ENCODE assay signal across 33 mouse cellular contexts in genomic region chr8:114978206-114978960, GRCm38 (mm10).
DNase-seq lines count a peak whose midpoint lies in the region; ATAC-seq and TF ChIP-seq lines count a peak whose summit lies in the region.
"Had no signal": no experiment of that assay in that cellular context is flagged by ENCODE, and none has a peak within 500 bp of the region (broad histone marks: within the 10 kb centered on the region; RNA-seq: fewer than 3 reads in every experiment).

No protein-coding gene starts in this region.

- 57% methylated on average over 15 of the region's 15 CpGs for WGBS in heart, embryonic 12.5 days
- WGBS in heart, postnatal 0 days: 31% methylated on average over 15 of the region's 15 CpGs

- peak overlapping the region; percentile 34 for H3K4me2 ChIP-seq in heart, embryonic 12.5 days
- peak overlapping the region; percentile 37 for H3K4me2 ChIP-seq in heart, postnatal 0 days (ENCODE audit: low read depth, low read length)
- H3K4me2 ChIP-seq: embryonic facial prominence, embryonic 13.5 days; forebrain, embryonic 15.5 days; hindbrain, embryonic 15.5 days; intestine, embryonic 15.5 days; limb, embryonic 15.5 days; liver, embryonic 13.5 days; midbrain, embryonic 12.5 days; neural tube, embryonic 12.5 days had no signal

- ATAC-seq in heart, embryonic 12.5 days (ENCODE audit: insufficient number of reproducible peaks, low FRiP score): no peak
- ATAC-seq in heart, postnatal 0 days (ENCODE audit: insufficient read depth, low read depth): peak; percentile 49; the same call in 1 of the 2 replicates
- ATAC-seq: forebrain, embryonic 15.5 days; intestine, embryonic 15.5 days; lung, postnatal 0 days had no signal

- no peak for TF ChIP-seq EP300 in heart, postnatal 0 days (IDR thresholded peaks at IDR 0.05; ENCODE audit: low read depth)

- H3K27me3 ChIP-seq in heart, embryonic 12.5 days (replicated peaks): no peaks in the 10 kb centered on the region
- H3K27me3 ChIP-seq in heart, postnatal 0 days (ENCODE audit: control insufficient read depth, insufficient read depth, low read length): no peaks in the 10 kb centered on the region
- H3K27me3 ChIP-seq: embryonic facial prominence, embryonic 13.5 days; forebrain, embryonic 15.5 days; hindbrain, embryonic 15.5 days; intestine, embryonic 15.5 days; liver, embryonic 13.5 days; megakaryocyte, embryonic 14.5 days; midbrain, embryonic 12.5 days; neural tube, embryonic 12.5 days had no signal

- peaks cover 4% of the 10 kb centered on the region; the same call in 1 of the 2 replicates for H3K9me3 ChIP-seq in heart, embryonic 12.5 days (replicated peaks)
- H3K9me3 ChIP-seq in heart, postnatal 0 days (replicated peaks; ENCODE audit: control insufficient read depth, low read length): no peaks in the 10 kb centered on the region
- H3K9me3 ChIP-seq: forebrain, embryonic 10.5 days; forebrain, embryonic 15.5 days; hindbrain, embryonic 10.5 days; hindbrain, embryonic 15.5 days; intestine, embryonic 15.5 days; limb, embryonic 10.5 days; limb, embryonic 15.5 days; liver, embryonic 13.5 days; midbrain, embryonic 12.5 days; neural tube, embryonic 12.5 days had no signal

- peak overlapping the region; percentile 58 for H3K4me3 ChIP-seq in gastrocnemius, adult 2 months
- no peak overlapping the region for H3K4me3 ChIP-seq in heart, embryonic 12.5 days
- H3K4me3 ChIP-seq in heart, postnatal 0 days (ENCODE audit: low read depth, low read length): peak overlapping the region; percentile 9; the same call in 1 of the 2 replicates
- H3K4me3 ChIP-seq: embryonic facial prominence, embryonic 13.5 days; forebrain, embryonic 10.5 days; forebrain, embryonic 15.5 days; hindbrain, embryonic 10.5 days; hindbrain, embryonic 15.5 days; intestine, embryonic 15.5 days; limb, embryonic 10.5 days; limb, embryonic 15.5 days; liver, embryonic 13.5 days; megakaryocyte, embryonic 14.5 days; midbrain, embryonic 12.5 days; myocyte; neural tube, embryonic 12.5 days had no signal

- TF ChIP-seq CTCF in gastrocnemius, adult 2 months (IDR thresholded peaks at IDR 0.05): peak; percentile 42
- no peak for TF ChIP-seq CTCF in heart, postnatal 0 days (IDR thresholded peaks at IDR 0.05; ENCODE audit: low read depth)

- intact Hi-C loops in gastrocnemius, adult 2 months (cut with DNase I): loop anchor here (2.0 to 10.0 kb wide), 2 partner anchors 666 to 730 kb away; no protein-coding TSS in a partner anchor
- intact Hi-C loops in gastrocnemius, postnatal 36 days (cut with DNase I): loop anchor here (5.0 to 10.0 kb wide), 3 partner anchors 434 to 729 kb away; partner anchors contain the start of gene Maf
- intact Hi-C loops in heart, postnatal 25 days (cut with DNase I): no loop called here

- H3K4me1 ChIP-seq in heart, embryonic 12.5 days (replicated peaks): peaks cover 35% of the 10 kb centered on the region
- peaks cover 23% of the 10 kb centered on the region for H3K4me1 ChIP-seq in heart, postnatal 0 days (ENCODE audit: control insufficient read depth, insufficient read depth)
- H3K4me1 ChIP-seq: hindbrain, embryonic 10.5 days; hindbrain, embryonic 15.5 days; limb, embryonic 15.5 days; megakaryocyte, embryonic 14.5 days; neural tube, embryonic 12.5 days had no signal

- no peaks in the 10 kb centered on the region for H3K36me3 ChIP-seq in heart, embryonic 12.5 days
- H3K36me3 ChIP-seq in heart, postnatal 0 days (replicated peaks; ENCODE audit: control insufficient read depth, insufficient read depth, low read length): no peaks in the 10 kb centered on the region
- H3K36me3 ChIP-seq: embryonic facial prominence, embryonic 13.5 days; forebrain, embryonic 10.5 days; forebrain, embryonic 15.5 days; G1E; hindbrain, embryonic 10.5 days; hindbrain, embryonic 15.5 days; intestine, embryonic 15.5 days; limb, embryonic 10.5 days; limb, embryonic 15.5 days; liver, embryonic 13.5 days; midbrain, embryonic 12.5 days; neural tube, embryonic 12.5 days had no signal

- no peak overlapping the region for H3K9ac ChIP-seq in heart, embryonic 12.5 days
- no peak overlapping the region for H3K9ac ChIP-seq in heart, postnatal 0 days (replicated peaks; ENCODE audit: low read depth, low read length)
- H3K9ac ChIP-seq: embryonic facial prominence, embryonic 13.5 days; forebrain, embryonic 15.5 days; hindbrain, embryonic 15.5 days; intestine, embryonic 15.5 days; limb, embryonic 15.5 days; liver, embryonic 13.5 days; midbrain, embryonic 12.5 days; neural tube, embryonic 12.5 days had no signal

- peak; percentile 66 for DNase-seq in gastrocnemius, adult 2 months
- DNase-seq in gastrocnemius, postnatal 36 days: no peak
- no peak for DNase-seq in heart, adult 11 months
- peak; percentile 32 for DNase-seq in heart, postnatal 0 days (ENCODE audit: low spot score)
- DNase-seq in heart, postnatal 25 days (ENCODE audit: low spot score): no peak
- no peak for DNase-seq in left cerebral cortex, adult 8-10 months (ENCODE audit: low spot score in 2 of 2)
- DNase-seq: cerebellum, adult 11-12 months; cerebellum, adult 9-11 months; kidney, adult 9 months; kidney, postnatal 10 days; layer of hippocampus, postnatal 36 days; liver, embryonic 13.5 days; lung, adult 18-20 months; lung, postnatal 4 days; right cerebral cortex, adult 18-20 months; thymus, adult 18-20 months; thymus, postnatal 25 days had no signal

- peak overlapping the region; percentile 92 for H3K27ac ChIP-seq in gastrocnemius, adult 2 months
- no peak overlapping the region for H3K27ac ChIP-seq in heart, embryonic 12.5 days (ENCODE audit: poor library complexity, severe bottlenecking)
- no peak overlapping the region for H3K27ac ChIP-seq in heart, postnatal 0 days (ENCODE audit: low read depth)
- H3K27ac ChIP-seq: embryonic facial prominence, embryonic 13.5 days; forebrain, embryonic 10.5 days; forebrain, embryonic 15.5 days; hindbrain, embryonic 10.5 days; hindbrain, embryonic 15.5 days; intestine, embryonic 15.5 days; limb, embryonic 10.5 days; limb, embryonic 15.5 days; liver, embryonic 13.5 days; midbrain, embryonic 12.5 days; neural tube, embryonic 12.5 days; stomach, postnatal 0 days had no signal

Comparison
In these comparisons a context has a peak if more than half of its experiments do, and no peak if none do; other contexts are left out.
1. DNase-seq: peak in gastrocnemius, adult 2 months (single experiment) and heart, postnatal 0 days (single experiment); none in gastrocnemius, postnatal 36 days (0 of 2), heart, adult 11 months (single experiment), heart, postnatal 25 days (single experiment) and left cerebral cortex, adult 8-10 months (0 of 2).